Mouse (Mus musculus): Measurements from ENCODE around the gene Spon1. TPM values are rescaled to one million over a fixed set of nuclear protein-coding genes. Genes with fewer than 3 reads are reported as not detected.

Gene Spon1
- polyA plus RNA-seq, 1 experiment from 2014 or later: 3.1 TPM

- ATAC-seq (ENCODE audit: low FRiP score, low TSS enrichment) (peak; percentile 93), DNase-seq (ENCODE audit: low spot score) (peak; percentile 49)
- no peaks in the 10 kb centered on the region for H3K9me3 ChIP-seq (ENCODE audit: control insufficient read depth, low read length)
- H3K27me3 ChIP-seq (ENCODE audit: control insufficient read depth, insufficient read depth, low read length): no peaks in the 10 kb centered on the region
- peak overlapping the region; percentile 88 for H3K27ac ChIP-seq (replicated peaks)
- H3K9ac ChIP-seq (ENCODE audit: low read length): no peak overlapping the region
- no peaks in the 10 kb centered on the region for H3K36me3 ChIP-seq (ENCODE audit: control insufficient read depth, insufficient read depth, low read length)
- no peak overlapping the region for H3K4me2 ChIP-seq (replicated peaks; ENCODE audit: low read depth)
- TF ChIP-seq EP300 (optimal IDR thresholded peaks at IDR 0.05) (peak; percentile 35), CTCF (IDR thresholded peaks at IDR 0.05; ENCODE audit: low read depth) (no peak)
- 56% methylated on average over 8 of the region's 8 CpGs for WGBS
- H3K4me1 ChIP-seq (replicated peaks; ENCODE audit: control insufficient read depth, insufficient read depth): no peaks in the 10 kb centered on the region
- no peak overlapping the region for H3K4me3 ChIP-seq (ENCODE audit: low read depth, low read length)
Measured at GRCm38 (mm10) chr7:113730406-113731247, 35.2 kb upstream of the Spon1 start.

- H3K27ac ChIP-seq (replicated peaks): no peak overlapping the region
- 55% methylated on average over 9 of the region's 9 CpGs for WGBS
- no peaks in the 10 kb centered on the region for H3K4me1 ChIP-seq (replicated peaks; ENCODE audit: control insufficient read depth, insufficient read depth)
- TF ChIP-seq CTCF (IDR thresholded peaks at IDR 0.05; ENCODE audit: low read depth): no peak
- TF ChIP-seq EP300 (optimal IDR thresholded peaks at IDR 0.05): no peak
- no peaks in the 10 kb centered on the region for H3K36me3 ChIP-seq (ENCODE audit: control insufficient read depth, insufficient read depth, low read length)
- no peaks in the 10 kb centered on the region for H3K27me3 ChIP-seq (ENCODE audit: control insufficient read depth, insufficient read depth, low read length)
- no peaks in the 10 kb centered on the region for H3K9me3 ChIP-seq (ENCODE audit: control insufficient read depth, low read length)
- H3K9ac ChIP-seq (ENCODE audit: low read length): no peak overlapping the region
- 0 out of 2 replicates have a peak, but pooled peaks have one; percentile 14 for ATAC-seq (ENCODE audit: low FRiP score, low TSS enrichment)
- H3K4me3 ChIP-seq (ENCODE audit: low read depth, low read length): no peak overlapping the region
- DNase-seq (ENCODE audit: low spot score): no peak
- no peak overlapping the region for H3K4me2 ChIP-seq (replicated peaks; ENCODE audit: low read depth)
Measured at GRCm38 (mm10) chr7:113737790-113738362, 27.9 kb upstream of the Spon1 start.

- Histone ChIP-seq H3K4me1 (replicated peaks; ENCODE audit: control insufficient read depth, insufficient read depth) (no peaks in the 10 kb centered on the region), H3K27me3 (ENCODE audit: control insufficient read depth, insufficient read depth, low read length) (no peaks in the 10 kb centered on the region), H3K36me3 (ENCODE audit: control insufficient read depth, insufficient read depth, low read length) (no peaks in the 10 kb centered on the region), H3K9ac (ENCODE audit: low read length) (no peak overlapping the region), H3K4me3 (ENCODE audit: low read depth, low read length) (no peak overlapping the region), H3K27ac (replicated peaks) (no peak overlapping the region), H3K9me3 (ENCODE audit: control insufficient read depth, low read length) (no peaks in the 10 kb centered on the region), H3K4me2 (replicated peaks; ENCODE audit: low read depth) (no peak overlapping the region)
- peak; percentile 47 for DNase-seq (ENCODE audit: low spot score)
- TF ChIP-seq CTCF (IDR thresholded peaks at IDR 0.05; ENCODE audit: low read depth): no peak
- 49% methylated on average over 7 of the region's 7 CpGs for WGBS
- peak; percentile 85 for ATAC-seq (ENCODE audit: low FRiP score, low TSS enrichment)
Measured at GRCm38 (mm10) chr7:113739181-113739580, 26.6 kb upstream of the Spon1 start.

- no peaks in the 10 kb centered on the region for H3K9me3 ChIP-seq (ENCODE audit: control insufficient read depth, low read length)
- no peak for DNase-seq (ENCODE audit: low spot score)
- ATAC-seq (ENCODE audit: low FRiP score, low TSS enrichment): no peak
- H3K27me3 ChIP-seq (ENCODE audit: control insufficient read depth, insufficient read depth, low read length): no peaks in the 10 kb centered on the region
- no peak overlapping the region for H3K9ac ChIP-seq (ENCODE audit: low read length)
- H3K36me3 ChIP-seq (ENCODE audit: control insufficient read depth, insufficient read depth, low read length): no peaks in the 10 kb centered on the region
- H3K4me1 ChIP-seq (replicated peaks; ENCODE audit: control insufficient read depth, insufficient read depth): no peaks in the 10 kb centered on the region
- no peak overlapping the region for H3K4me2 ChIP-seq (replicated peaks; ENCODE audit: low read depth)
- WGBS: 88% methylated on average over 4 of the region's 4 CpGs
- no peak overlapping the region for H3K4me3 ChIP-seq (ENCODE audit: low read depth, low read length)
- H3K27ac ChIP-seq (replicated peaks): no peak overlapping the region
- TF ChIP-seq CTCF (IDR thresholded peaks at IDR 0.05; ENCODE audit: low read depth): peak; percentile 29; the same call in 1 of the 2 replicates
- no peak for TF ChIP-seq EP300 (optimal IDR thresholded peaks at IDR 0.05)
Measured at GRCm38 (mm10) chr7:113742644-113743043, 23.2 kb upstream of the Spon1 start.

- TF ChIP-seq CTCF (IDR thresholded peaks at IDR 0.05; ENCODE audit: low read depth) (no peak), EP300 (optimal IDR thresholded peaks at IDR 0.05) (no peak)
- WGBS: 49% methylated on average over 5 of the region's 5 CpGs
- DNase-seq (ENCODE audit: low spot score): no peak
Measured at GRCm38 (mm10) chr7:113743982-113744381, 21.8 kb upstream of the Spon1 start.

GRCm38 (mm10) chr7:113756616-113757015, 9.2 kb upstream of the Spon1 start:
- H3K9ac ChIP-seq (ENCODE audit: low read length): no peak overlapping the region
- TF ChIP-seq EP300 (optimal IDR thresholded peaks at IDR 0.05) (no peak), CTCF (IDR thresholded peaks at IDR 0.05; ENCODE audit: low read depth) (no peak)
- H3K27ac ChIP-seq (replicated peaks): no peak overlapping the region
- no peak for DNase-seq (ENCODE audit: low spot score)
- H3K9me3 ChIP-seq (ENCODE audit: control insufficient read depth, low read length): no peaks in the 10 kb centered on the region
- no peak overlapping the region for H3K4me3 ChIP-seq (ENCODE audit: low read depth, low read length)
- no peaks in the 10 kb centered on the region for H3K36me3 ChIP-seq (ENCODE audit: control insufficient read depth, insufficient read depth, low read length)
- H3K4me2 ChIP-seq (replicated peaks; ENCODE audit: low read depth): no peak overlapping the region
- no peak for ATAC-seq (ENCODE audit: low FRiP score, low TSS enrichment)
- H3K27me3 ChIP-seq (ENCODE audit: control insufficient read depth, insufficient read depth, low read length): no peaks in the 10 kb centered on the region
- 88% methylated on average over 2 of the region's 2 CpGs for WGBS
- H3K4me1 ChIP-seq (replicated peaks; ENCODE audit: control insufficient read depth, insufficient read depth): no peaks in the 10 kb centered on the region

More at GRCm38 (mm10) chr7:113743982-113744381, 21.8 kb upstream of the Spon1 start:
- H3K4me2 ChIP-seq (replicated peaks; ENCODE audit: low read depth): no peak overlapping the region
- H3K9ac ChIP-seq (ENCODE audit: low read length): no peak overlapping the region
- ATAC-seq (ENCODE audit: low FRiP score, low TSS enrichment): no peak
- no peak overlapping the region for H3K27ac ChIP-seq (replicated peaks)
- H3K36me3 ChIP-seq (ENCODE audit: control insufficient read depth, insufficient read depth, low read length): no peaks in the 10 kb centered on the region
- H3K4me3 ChIP-seq (ENCODE audit: low read depth, low read length): no peak overlapping the region
- no peaks in the 10 kb centered on the region for H3K4me1 ChIP-seq (replicated peaks; ENCODE audit: control insufficient read depth, insufficient read depth)
- H3K27me3 ChIP-seq (ENCODE audit: control insufficient read depth, insufficient read depth, low read length): no peaks in the 10 kb centered on the region
- H3K9me3 ChIP-seq (ENCODE audit: control insufficient read depth, low read length): no peaks in the 10 kb centered on the region
